Mouse (Mus musculus): ENCODE measurements around the gene Stk4.

Stk4 gene

GRCm38 (mm10) chr2:164134563-164134962 is 64.4 kb downstream of the Stk4 start:
- DNase-seq: peak; percentile 47

- DNase-seq: peak; percentile 12
Measured at GRCm38 (mm10) chr2:164135367-164135766, 65.2 kb downstream of the Stk4 start.

DNA sequence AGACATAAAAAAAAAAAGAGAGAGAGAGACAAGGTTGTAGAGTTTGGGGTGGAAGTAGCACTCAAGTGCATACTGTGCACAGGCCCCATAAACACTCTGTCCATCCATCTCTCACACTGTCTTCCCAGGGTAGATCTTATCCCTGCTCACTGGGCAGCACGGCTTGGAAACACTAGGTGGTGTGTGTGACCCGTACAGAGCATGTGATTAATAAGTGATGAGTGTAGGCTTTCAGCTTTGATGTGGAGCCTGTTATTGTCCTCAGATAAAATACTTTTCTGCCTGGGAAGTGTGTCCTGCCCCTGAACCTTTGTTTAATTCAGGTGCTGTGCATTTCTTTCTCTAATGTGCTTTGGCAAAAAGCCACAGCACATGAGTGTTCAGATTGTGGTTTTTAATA is 66.3 kb downstream of the Stk4 start:
- no peak for DNase-seq

GRCm38 (mm10) chr2:164137754-164138153 is 67.6 kb downstream of the Stk4 start:
- no peak for DNase-seq

GRCm38 (mm10) chr2:164142021-164142420 is 71.9 kb downstream of the Stk4 start:
- no peak for DNase-seq

GRCm38 (mm10) chr2:164144025-164144424 is 73.9 kb downstream of the Stk4 start:
- no peak for DNase-seq

- no peak for DNase-seq
Measured at GRCm38 (mm10) chr2:164144541-164144940, 74.4 kb downstream of the Stk4 start.

GRCm38 (mm10) chr2:164146556-164146955 is 76.4 kb downstream of the Stk4 start:
- DNase-seq: no peak

DNA sequence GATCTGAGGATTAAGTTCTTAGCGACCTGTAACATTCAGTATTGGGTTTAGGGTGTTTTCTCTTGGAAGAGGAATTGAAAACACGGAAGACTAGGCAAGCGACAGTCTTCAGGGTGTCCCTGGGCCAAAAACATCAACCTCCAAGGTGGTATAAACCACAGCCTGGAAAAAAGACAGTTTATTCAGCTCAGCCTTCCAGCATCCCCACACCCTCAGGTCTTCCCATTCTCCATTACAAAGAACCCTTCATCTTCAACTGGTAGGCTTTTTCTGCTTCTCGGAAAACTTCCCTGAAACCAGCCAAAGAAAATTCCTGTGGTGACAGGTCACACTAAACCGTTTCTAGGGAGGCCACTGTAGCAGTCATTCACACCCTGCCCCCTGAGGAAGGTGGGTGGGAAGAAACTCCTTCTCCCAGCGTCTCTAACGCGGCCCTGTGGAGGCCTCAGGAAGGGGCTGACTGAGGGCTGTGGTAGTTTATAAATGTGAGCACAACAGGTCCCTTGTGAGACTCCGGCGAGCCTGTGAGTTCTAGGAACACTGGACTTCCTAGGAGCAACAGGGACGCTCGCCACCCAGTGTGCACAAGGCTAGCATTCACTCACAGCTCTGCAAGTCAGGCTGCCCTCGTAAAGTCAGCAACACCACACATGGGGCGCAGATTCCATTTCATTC is 80.1 kb downstream of the Stk4 start:
- DNase-seq: no peak

- DNase-seq: peak; percentile 28
Measured at GRCm38 (mm10) chr2:164152341-164152740, 82.2 kb downstream of the Stk4 start.

DNA sequence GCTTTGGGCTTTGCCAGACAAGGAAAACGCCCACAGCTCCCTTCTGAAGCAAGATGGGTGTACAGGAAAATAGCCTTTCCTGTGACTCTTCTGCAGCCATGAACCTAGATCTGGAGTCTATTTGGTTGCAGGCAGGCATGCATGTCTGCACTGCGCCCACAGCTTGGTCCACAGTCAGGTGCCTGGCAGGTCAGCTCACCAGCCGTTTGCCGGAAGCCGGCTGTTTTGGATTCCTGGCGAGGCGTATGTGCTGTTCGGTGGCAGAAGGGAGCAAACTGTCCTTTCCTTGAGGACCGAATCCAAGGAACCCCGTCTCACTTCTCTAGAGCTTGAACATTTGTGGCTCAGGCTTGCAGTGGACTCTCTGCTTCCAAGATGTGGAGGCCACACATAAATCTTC is 83.9 kb downstream of the Stk4 start:
- no peak for DNase-seq

DNA sequence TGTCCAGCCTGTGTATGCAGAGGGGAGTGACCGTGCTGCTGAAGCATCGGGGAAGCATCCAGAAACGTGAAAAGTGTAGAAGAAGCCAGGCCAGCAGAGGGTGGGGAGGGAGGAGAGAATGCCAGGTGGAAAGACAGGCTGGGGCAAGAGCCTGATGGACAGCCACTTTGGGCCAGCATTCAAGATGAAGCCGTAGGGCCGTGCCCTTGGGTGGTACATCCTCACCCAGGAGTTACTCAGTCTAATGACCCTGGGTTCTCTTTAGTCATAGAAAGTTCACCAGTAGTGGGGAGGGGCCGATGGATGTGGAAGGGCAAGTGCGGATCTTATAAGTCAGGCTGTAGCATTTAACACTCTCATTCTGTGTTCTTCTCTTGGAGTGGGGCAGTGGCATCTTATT is 86.0 kb downstream of the Stk4 start:
- DNase-seq: no peak

DNA sequence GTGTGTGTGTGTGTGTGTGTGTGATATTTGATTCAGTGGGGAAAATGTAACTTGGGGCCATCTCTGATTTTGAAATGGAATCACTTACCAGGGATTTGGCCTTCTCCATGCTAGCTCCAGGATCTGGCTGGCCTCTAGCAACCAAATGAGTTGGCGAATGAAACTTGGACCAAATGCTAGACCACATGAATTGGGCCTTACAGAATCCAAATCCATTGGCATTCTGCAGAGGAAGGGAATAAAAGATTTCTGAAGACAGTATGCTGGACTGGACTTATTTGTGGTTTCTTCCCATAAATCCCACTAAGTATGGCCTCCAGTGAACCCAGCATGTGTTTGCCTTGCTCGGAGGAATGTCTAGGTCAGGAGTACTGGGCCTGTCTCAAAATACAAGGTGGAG is 88.7 kb downstream of the Stk4 start:
- no peak for DNase-seq

- no peak for DNase-seq
Measured at GRCm38 (mm10) chr2:164161515-164162055, 91.5 kb downstream of the Stk4 start.

- no peak for DNase-seq
Measured at GRCm38 (mm10) chr2:164164941-164165340, 94.8 kb downstream of the Stk4 start.

DNA sequence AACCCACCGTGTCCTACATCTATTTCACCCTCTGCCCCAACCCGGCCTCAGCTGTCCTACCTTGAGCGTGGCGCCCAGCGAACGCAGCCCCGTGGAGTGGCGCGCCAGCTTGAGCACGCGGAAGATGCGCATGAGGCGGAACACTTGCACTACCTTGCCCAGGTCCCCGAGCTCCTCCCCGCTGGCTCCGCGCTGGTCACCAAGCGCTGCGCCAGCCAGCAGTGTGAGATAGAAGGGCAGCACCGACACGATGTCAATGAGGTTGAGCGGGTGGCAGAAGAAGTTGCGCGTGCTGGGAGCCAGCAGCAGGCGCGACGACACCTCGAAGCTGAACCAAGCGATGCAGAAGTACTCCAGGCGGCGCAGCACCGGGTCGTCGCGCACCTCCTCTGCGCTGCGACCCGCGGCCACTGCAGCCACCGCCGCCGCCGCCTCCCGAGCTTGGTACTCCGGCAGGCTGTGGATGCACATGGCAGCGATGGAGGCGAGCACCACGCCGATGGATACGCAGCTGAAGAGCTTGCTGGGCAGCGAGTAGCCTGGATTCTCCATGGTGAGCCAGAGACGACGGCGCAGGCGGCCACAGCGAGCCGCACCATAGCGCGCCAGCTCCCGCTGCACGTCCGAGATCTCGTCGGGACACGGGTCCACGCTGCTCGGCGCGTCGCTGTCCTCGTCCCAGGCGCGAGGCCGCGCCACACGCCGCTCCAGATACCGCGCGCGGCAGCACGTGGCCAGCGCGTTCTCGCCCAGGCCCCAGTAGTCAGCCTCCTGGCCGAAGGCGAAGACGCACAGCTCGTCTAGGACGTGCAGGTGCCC is 97.8 kb downstream of the Stk4 start:
- DNase-seq: no peak

DNA sequence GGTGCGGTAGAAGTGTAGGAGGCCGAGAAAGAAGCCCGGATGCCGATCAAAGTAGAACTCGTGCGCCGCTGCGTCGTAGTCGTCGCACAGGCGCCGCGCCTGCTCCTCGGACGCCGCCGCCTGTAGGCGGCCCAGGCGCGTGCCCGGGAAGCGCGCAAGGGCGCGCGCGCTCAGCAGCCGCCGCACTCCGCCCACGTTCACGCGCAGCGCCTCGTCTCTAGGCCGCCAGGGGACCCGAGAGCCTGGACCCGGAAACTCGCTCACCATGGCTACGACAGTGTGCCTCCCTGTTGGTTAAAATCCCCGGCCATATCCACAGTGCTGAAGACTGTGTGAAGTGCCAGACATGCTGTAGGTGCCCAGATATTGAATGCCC is 98.4 kb downstream of the Stk4 start:
- no peak for DNase-seq

DNA sequence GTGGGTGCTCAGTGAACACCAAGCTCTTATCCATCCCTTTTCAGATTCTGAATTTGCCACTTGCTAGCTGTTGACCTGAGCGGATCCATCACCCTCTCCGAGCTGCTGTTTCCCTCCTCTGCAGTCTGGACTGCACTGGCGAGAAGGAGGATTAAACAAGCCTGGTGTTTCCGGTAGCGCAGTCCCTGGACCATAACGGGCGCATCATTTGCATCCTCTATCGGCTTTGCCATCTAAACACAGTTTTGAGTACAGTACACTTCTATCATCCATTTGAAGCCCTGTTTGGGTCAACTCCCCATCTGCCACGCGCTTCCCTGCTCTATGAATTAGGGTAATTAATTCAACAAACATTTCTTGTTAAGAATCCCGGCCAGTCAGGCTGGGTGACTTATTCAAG is 100.2 kb downstream of the Stk4 start:
- DNase-seq: no peak

GRCm38 (mm10) chr2:164170902-164171301 is 100.8 kb downstream of the Stk4 start, which contains the start of gene Kcns1:
Kcns1 (minus strand) TSS chr2:164171113.
- DNase-seq: no peak

DNA sequence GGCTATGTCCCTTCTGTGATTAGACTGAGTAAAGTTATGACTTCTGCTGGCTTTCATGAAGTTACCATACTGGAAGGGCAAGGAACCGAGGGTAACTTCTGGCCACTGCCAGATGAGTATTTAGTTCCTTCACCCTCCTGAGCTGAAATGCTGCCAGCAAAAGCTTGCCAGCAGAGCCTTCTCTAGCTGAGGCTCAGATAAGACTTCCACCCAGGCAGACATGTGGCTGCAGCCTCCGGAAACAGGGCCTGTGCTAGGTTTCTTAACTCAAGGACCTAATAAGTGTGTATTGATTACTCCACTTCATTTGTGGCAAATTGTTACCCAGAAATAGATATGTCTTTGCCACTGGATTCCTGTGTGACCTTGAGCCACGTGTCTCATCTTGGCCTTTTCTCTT is 103.3 kb downstream of the Stk4 start:
- no peak for DNase-seq

- DNase-seq: no peak
Measured at GRCm38 (mm10) chr2:164174649-164175395, 104.7 kb downstream of the Stk4 start.

- no peak for DNase-seq
Measured at GRCm38 (mm10) chr2:164175850-164176249, 105.7 kb downstream of the Stk4 start.

- no peak for DNase-seq
Measured at GRCm38 (mm10) chr2:164177831-164178230, 107.7 kb downstream of the Stk4 start.

Data from lung, postnatal 36 days (tissue).